Mouse (Mus musculus) gastrocnemius, postnatal 14 days (tissue): ENCODE measurements around the gene Peli2. TPM values are rescaled to one million over a fixed set of nuclear protein-coding genes. Genes with fewer than 3 reads are reported as not detected.
A peak's percentile ranks its signal among the peaks of the same experiment; 100 is the strongest.

Experiments used
- DNase-seq: peaks from one replicate; pipeline ENCODE4 v3.0.0; 2021; ENCODE audit warnings: mixed read lengths
- intact Hi-C: fragments of 180-260 bp; cut with DNase I; formaldehyde crosslinking; loops from one replicate; pipeline ENCODE4 v1.15.1; 2025; ENCODE audit warnings: low total_unique reads
- total RNA-seq, 2 experiments: library from RNA; stranded (reverse); gene quantifications; 2 replicates each; pipeline ENCODE4 v1.2.3; 2021

Peli2 gene
- total RNA-seq, 2 experiments from 2014 or later: 12.9 to 16.3 TPM

DNA sequence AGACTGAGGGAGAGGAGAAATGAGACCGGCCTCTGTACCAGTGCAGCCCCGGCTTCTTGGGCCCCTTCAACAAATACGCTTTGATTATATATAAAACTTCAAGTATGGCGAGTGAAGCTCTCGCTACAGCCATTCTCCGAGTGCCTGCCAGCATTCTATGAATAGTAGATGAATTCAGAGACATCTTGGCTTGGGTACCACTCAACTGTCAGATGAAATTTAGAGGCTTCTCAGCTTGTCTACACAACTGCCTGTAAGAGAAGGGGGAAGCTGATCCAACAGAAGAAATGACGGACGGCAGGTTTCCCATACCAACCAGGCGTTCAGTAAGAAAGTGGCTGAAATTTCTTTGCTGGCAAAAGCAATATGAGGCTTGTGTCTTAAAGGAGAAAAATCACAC is 126.3 kb downstream of the Peli2 start:
- no peak for DNase-seq
- intact Hi-C loops: no loop called here

DNA sequence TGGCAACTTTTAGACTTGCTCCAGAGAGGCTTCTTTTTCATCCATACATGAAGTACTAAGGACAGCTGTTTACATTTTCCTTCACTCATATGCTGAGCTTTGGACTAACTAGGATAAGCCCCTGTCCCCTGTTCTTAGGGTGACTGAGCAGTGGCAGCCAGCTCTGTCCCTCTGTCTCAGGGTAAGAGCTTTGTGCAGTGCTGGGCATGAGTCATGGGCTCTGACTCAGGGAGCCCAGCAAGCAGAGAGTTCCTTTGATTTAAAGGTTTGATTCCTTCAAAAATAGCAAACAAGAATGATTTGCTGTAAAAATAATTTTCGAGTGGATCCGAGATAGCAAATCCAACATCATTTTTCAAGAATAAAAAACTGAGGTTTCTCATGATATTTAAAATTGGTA is 128.8 kb downstream of the Peli2 start:
- intact Hi-C loops: no loop called here
- no peak for DNase-seq

DNA sequence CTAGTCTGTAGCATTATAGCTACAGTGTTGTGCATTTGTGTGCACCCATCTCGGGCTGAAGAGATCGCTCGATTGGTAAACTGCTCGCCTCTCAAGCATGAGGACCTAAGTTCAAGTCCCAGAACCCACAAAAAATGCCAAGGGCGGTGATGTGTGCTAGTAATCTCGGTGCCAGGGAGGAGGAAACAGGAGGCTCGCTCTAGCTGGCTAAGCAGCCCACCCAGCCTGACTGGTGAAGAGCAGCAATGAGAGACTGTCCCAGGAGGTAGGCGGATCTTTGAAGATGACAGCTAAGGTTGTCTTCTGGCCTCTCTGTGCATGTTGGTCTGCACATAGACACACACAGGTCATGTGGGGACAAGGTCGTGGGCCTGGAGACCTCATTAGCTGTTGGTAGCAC is 129.3 kb downstream of the Peli2 start:
- DNase-seq: no peak
- intact Hi-C loops: no loop called here

DNA sequence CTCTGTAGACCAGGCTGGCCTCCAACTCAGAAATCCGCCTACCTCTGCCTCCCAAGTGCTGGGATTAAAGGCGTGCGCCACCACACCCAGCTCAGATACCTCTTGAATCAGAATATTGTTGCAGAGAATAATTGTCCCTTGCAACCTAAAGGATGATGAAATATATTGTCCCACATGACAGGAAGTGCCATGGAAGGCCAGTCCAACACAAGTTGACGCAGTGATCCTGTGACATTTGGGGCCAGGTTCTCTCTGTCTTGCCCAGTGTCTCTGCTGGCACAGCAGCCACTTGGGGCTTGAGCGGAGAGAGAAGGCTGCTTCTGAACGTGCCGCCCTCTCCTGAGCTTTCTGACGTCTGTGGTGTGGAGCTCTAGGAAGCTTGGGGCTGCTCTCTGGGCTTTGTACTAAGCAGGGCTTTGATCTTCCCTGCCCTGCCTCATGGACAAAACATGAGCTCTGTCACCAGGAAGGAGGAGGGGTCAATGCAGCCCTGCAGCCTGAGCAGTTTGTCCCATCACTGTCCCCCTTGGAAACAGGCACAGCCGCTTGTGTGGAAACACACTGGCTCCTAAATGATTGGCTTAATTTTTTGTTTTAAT is 130.9 kb downstream of the Peli2 start:
- no peak for DNase-seq
- intact Hi-C loops: no loop called here

DNA sequence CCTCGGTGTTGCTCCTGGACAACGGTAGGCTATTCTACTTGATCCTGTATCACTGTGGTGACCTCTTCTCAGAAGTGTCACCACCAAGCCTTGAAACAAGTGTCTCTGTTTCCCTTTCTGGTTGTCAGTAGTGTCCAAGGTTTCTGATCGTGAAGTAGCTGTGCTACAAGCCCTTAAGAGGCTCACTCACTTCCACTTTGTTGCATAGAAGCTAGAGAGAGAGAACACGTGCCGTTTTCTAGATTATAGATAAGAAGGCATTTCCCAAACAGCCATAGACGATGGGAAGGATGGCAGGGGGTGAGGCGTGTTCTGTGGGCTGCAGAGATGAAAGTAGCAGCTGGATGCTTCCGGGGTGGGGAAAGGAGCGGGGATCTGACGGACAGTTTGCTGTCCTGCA is 132.6 kb downstream of the Peli2 start:
- no peak for DNase-seq
- intact Hi-C loops: no loop called here

DNA sequence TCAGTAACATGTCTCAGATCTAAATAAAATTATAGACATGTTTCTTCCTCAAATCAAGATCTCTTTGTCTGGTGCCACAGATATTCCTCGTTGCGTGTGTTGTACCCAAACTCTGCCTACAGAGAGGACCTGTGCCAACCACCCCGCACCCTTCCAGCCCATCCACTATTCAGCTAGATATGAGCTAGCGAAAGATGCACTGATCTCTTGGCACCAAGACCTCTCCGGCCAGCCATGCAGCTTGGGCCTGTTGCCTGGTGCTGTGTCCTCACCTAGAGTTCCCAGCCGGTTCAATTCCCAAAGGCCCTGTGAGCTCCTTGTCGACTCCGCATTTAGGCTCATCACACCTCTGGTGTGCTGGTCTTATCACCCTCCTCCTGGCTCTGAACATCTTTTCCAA is 134.1 kb downstream of the Peli2 start:
- intact Hi-C loops: no loop called here

DNA sequence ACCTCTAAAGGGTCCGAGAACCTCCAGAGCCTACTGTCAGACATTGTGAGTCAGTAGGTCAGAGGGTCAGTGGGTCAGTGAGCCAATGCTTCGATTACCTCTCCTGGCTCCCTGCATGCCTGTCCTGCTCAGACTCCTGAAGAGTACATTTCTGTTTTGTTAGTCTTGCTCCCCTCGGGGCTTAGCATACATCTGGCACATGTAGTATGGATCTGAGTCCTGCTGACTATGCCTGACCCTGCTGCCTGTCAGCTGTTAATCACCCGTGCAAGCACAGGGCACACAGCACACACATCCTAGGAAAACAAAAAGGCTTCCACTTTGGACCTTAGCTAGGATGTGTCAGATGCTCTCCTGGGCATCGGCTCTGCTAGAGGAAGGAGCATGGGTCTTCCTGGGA is 134.7 kb downstream of the Peli2 start:
- intact Hi-C loops: no loop called here
- DNase-seq: no peak

More for the DNA sequence above, 134.1 kb downstream of the Peli2 start:
- DNase-seq: no peak

DNA sequence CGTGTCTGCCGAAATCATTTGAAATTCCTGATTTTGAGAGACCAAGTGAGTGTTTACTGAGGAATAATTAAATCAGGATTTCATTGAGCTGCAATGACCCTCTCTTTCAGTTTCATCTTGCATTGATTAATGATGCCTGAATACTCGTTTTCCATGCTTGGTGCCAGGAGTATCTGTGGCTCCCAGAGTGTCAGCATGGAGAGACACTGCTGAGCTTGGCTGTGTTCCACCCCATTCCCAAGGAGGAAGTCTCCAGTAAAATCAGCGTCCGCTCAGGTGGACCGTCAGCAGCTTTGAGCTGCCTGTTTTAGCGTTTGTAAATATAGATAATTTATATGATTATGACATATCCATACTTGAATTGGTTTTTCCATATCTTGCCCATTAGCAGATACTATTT is 137.1 kb downstream of the Peli2 start:
- intact Hi-C loops: no loop called here
- peak; percentile 25 for DNase-seq

DNA sequence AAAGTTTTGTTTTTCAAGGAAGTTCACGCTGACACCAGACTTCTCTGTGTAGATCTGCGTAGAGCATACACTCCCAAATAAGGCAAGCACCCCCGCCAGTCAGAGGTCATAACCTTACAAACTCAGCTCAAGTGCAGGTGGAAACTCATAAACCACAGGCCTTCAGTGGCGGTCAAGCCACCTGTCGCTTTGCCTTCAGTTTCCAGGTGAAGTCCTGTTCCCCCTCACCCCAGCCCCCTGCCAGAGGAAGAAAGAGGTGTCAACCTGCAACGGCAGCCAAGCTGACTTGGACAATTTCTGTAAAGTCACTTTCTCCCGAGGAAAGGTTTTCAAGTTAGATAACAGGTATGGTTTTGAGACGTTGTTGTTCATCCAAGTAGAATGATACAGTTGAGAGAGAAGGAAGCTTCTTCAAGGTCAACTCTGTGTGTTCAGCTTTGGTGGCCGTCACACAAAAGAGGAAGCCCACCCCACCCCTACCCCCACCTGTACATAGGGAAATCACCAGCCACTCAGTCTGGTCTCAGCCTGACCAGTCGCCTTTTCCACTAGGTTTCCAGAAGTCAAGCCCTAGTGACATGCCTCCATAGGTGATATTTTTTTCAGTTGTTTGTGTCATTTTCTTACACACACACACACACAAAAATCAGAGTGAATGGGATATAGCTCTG is 138.2 kb downstream of the Peli2 start:
- intact Hi-C loops: no loop called here
- no peak for DNase-seq

DNA sequence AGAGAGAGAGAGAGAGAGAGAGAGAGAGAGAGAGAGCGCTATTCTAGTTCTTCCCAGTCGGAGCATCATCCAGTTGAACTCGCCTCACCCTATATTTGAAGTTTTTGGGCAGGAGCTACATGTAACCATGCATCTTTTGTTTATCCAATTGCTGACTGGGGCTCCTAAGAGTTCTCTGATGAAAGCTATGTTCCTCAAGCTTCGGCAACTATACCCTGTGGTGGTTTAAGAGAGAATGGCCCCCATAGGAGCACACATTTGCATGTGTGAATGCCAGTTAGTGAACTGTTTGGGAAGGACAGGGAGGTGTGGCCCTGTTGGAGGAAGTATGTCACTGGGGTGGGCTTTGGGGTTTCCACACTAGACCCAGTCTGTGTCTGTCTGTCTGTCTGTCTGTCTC is 142.5 kb downstream of the Peli2 start:
- intact Hi-C loops: no loop called here
- no peak for DNase-seq

DNA sequence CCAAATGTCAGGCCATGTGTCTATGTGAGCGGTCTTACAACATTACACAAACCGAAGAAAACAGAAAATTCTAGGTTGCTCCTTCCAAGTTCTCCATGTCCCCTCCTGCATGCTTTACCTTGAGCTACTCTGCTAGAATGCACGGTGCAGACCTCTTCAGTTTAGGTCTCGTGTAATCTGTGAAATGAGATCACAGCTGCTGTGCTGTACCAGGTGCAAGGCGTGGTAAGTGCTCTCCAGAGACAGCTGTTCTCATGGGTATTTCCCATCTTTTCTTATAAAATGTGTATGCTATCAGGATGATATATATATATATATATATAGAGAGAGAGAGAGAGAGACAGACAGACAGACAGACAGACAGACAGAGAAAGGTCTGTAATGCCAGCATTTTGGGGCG is 146.1 kb downstream of the Peli2 start:
- intact Hi-C loops: no loop called here

DNA sequence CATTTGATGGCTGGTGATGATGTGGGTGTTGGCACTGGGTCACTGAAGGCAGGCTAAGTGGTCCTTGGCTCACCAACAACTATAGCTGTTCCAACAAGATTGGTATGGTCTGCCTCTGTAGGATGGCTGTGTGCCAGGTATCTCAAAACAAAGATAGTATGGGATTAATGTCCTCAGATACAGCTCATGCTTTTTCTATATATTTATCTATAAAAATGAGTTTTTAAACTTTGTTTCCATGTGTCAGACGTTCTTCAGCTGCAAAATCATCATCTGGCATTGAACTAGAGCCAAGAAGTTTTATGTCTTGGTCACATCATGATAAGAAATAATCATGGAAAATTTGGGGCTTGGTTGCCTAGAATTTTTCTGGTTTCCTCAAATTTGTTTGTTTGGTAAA is 157.7 kb downstream of the Peli2 start:
- intact Hi-C loops: no loop called here
- DNase-seq: no peak

More for the DNA sequence above, 146.1 kb downstream of the Peli2 start:
- DNase-seq: no peak

DNA sequence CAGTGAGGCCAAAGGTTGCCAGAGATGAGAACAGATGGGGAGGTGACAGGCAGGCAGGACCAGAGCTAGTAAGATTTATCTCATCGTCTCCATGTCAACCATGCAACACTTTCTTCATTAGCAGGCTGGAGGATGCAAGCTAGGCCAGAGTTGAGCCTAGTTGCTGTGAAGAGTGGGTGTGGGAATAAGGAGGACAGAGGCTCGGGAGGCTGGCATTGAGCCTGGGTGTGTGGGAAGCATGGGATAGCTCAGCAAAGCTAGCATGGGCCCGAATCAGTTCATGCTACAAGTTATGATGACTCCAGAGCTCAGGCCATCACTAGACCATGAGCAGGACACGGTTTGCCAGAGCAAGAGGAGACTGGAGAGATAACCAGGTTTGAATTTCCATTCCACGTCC is 166.3 kb downstream of the Peli2 start:
- DNase-seq: peak; percentile 15
- intact Hi-C loops: no loop called here

DNA sequence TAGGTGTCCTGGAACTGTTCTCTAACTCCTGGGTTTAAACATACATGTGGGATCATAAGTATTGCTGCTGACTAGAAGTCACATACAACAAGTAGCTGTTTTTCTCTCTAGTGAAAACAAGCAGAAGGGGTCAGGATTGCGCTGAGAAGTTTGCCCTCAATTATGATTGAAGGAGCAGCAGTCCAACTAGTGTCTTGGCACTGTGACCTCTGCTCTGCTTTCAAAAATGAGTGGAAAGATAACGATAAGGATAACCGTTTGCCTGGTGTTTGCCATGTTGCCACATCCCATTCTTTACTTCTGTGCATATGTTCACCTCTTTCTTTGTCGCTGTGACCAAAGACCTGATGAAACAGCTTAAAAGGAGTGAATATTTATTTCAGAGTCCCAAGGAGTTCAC is 167.0 kb downstream of the Peli2 start:
- intact Hi-C loops: no loop called here

DNA sequence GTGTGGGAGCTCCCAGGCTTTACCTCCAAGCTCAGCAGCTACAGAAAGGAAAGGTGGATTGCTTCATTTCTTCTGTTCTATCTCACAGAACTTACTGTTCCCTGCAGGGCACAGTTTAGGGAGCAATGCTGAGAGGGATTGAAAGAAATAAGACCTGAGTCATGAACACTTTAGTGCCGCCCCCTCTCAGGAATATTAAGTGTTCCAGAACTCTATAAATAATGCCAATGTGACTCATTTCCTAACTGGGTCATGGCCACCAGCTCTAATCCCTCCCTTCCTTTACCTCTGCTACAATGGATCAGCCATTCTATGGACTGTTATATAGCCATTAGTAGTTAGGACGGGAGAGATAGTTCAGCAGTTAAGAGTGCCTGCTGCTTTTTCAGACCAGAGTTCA is 168.0 kb downstream of the Peli2 start:
- intact Hi-C loops: no loop called here

More for the DNA sequence above, 167.0 kb downstream of the Peli2 start:
- no peak for DNase-seq

DNA sequence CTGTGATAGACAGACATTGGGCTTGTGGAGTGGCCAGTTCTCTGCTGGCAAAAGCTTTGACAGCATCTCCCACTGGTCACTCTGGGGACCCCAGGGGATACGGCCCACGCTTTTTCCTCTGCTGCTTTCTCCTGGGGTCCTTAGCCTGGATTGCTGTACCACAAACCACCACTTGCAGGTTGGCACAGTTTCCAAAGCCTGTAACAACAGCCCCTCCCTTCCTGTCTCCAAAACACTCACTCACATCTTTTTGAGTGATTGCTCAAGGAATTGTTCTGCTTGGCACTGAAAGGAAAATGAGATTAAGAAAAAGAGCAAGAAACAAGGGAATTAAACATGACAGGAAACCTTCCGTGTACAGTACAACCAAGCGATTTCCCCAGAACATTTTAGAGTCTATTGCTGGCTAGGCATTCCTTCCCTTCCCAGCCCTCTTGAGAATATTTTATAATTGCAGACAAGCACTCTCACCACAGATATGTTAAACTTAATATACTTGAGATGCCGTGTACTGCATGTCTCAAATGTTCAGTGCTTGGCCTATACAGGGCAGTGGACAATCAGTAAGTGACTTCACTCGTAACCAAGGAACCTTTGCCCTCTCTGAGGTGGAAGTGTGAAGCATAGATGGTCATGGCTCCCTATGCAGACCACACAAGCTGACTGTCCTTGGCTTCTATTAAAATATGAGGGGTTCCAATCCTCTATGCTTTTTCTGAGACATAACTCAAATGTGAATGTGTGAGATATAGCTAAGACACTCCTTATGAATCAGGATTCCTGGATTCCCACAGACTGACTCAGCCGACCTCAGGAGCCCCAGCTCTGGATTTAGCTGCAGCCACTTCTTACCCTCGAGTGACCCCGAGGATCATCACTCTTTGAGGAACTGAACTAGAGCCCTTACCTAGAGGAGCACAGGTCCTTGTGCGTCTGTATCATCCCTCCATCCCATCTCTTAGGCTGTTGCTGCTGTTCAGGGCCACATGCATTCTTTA is 169.3 kb downstream of the Peli2 start:
- intact Hi-C loops: no loop called here
- no peak for DNase-seq

More for the DNA sequence above, 168.0 kb downstream of the Peli2 start:
- no peak for DNase-seq

DNA sequence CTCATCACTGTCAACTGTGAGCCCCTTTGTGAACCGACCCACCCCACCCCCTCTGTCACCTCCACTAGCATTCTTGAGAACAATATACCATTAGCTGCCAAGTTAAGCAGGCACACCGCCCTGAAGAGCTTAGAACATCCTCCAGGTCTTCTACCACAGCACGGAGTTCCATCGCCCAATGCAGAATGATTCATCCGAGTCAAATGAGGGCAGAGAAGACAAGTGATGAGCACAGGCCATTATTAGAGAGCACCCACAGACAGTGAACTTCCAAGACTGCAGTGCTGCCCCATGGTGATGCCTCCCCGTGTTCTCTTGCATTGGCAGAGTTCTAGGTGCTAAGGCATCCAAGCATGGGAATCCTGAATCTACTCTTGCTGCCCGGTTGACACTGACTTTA is 172.9 kb downstream of the Peli2 start:
- intact Hi-C loops: no loop called here
- no peak for DNase-seq

DNA sequence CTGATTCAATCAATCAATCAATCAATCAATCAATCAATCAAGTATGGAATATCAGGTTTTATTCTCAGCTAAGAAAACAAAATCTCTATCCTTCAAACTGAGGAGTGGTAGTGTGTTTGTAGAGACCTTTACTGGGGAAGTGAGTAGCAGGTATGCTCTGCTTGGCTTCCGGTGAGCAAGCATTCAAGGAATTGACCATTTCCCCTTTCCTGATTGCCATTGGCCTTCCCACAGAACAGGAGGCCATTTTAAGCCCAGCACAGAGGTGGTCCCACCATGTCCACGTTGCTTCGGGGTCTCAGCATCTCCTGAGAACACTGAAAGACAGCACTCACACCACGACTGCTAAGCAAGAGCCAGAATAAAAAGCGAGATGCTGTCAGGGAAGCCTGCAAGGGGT is 174.8 kb downstream of the Peli2 start:
- no peak for DNase-seq
- intact Hi-C loops: no loop called here

DNA sequence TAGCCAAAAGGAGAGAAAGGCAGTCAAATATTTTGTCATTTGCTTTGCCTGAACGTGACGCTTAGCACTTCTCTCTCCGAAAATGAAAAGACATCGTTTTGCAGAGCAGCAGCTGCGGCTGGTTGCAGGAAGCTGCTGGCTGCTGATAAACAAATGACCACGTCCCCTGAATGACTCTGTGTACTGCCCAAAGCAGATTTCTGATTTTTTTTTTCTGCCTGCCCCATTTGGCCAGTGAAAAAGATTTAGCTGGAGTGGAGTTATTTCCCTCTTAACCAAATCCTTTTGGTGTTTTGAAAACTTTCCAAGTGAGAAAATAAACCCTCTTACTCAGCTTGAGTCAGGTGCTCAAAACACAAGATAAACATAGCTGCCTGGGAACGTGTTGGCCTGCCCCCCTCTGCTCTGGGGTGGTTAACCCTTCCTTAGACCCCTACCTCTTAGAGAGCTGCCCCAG is 175.2 kb downstream of the Peli2 start:
- intact Hi-C loops: no loop called here
- DNase-seq: no peak

DNA sequence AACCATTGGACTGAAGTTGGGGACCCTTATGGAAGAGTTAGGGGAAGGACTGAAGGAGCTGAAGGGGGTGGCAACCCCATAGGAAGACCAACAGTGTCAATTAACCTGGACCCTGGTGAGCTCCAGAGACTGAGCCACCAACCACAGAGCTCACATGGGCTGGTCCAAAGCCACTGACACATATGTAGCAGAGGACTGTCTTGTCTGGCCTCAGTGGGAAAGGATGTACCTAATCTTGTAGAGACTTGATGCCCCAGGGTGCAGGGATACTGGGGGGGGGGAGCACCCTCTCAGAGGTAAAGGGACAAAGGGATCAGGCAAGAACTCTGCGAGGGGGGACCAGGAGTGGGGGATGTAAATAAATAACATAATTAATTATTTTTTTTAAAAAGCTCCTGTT is 176.2 kb downstream of the Peli2 start:
- DNase-seq: no peak
- intact Hi-C loops: no loop called here
